ENCODE assay signal across 9 mouse cellular contexts in the genomic region with DNA sequence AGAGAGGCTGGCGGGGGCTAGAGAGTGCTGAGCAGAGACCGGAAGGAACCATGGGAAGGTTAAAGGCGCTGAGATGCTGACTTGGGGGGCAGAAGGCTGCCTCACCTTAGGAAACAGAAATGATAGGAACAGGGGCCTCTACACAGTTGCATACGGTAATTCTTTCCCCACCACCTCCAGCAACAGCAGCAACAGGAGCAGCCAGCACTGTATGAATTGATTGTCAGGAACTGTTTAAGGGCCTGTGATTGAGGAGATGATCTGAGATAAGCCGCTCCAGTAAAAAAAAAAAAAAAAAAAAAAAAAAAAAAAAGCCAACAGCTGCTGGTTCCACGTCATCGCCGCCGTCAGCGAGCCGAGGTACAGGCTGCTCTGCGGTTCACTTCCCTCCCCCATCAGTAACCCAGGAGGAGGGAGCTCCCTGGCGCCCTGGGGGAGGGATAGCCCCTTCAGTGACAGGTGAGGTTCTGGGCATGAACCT.
DNase-seq lines count a peak whose midpoint lies in the region; ATAC-seq and TF ChIP-seq lines count a peak whose summit lies in the region.
"Had no signal": no experiment of that assay in that cellular context is flagged by ENCODE, and none has a peak within 500 bp of the region (broad histone marks: within the 10 kb centered on the region; RNA-seq: fewer than 3 reads in every experiment).

No protein-coding gene starts in this region.

- H3K4me1 ChIP-seq in heart, embryonic 10.5 days, result peaks cover 27% of the 10 kb centered on the region

- peak overlapping the region; percentile 54 for H3K4me3 ChIP-seq in heart, embryonic 10.5 days
- H3K4me3 ChIP-seq in left cerebral cortex, adult 2 months, result peak overlapping the region; percentile 39

- no peaks in the 10 kb centered on the region for H3K9me3 ChIP-seq in heart, embryonic 10.5 days

- no peak for DNase-seq in heart, embryonic 10.5 days (ENCODE audit: low spot score)
- DNase-seq in heart, adult 18-20 months, result no peak
- DNase-seq in adrenal gland, postnatal 36 days, result peak; percentile 32 to 44
- DNase-seq in left cerebral cortex, adult 2 months (ENCODE audit: extremely low spot score in 1 of 2, low spot score in 2 of 2), result peak; percentile 48 to 60
- peak; percentile 19 to 45 for DNase-seq in lung, postnatal 4 days
- peak; percentile 51 for DNase-seq in right cerebral cortex, postnatal 14 days
- DNase-seq in cerebellum, adult 11-12 months, result no peak

- peak; percentile 77 to 88 for ATAC-seq in hematopoietic stem cell, adult 5-6 weeks (replicated peaks in 1 of 2; ENCODE audit: insufficient read depth in 1 of 2, low FRiP score in 2 of 2, low TSS enrichment in 1 of 2, low read depth in 1 of 2, poor library complexity in 2 of 2, severe bottlenecking in 2 of 2)

- no peaks in the 10 kb centered on the region for H3K36me3 ChIP-seq in heart, embryonic 10.5 days
- H3K36me3 ChIP-seq: G1E had no signal

- intact Hi-C loops in left cerebral cortex, adult 2 months (cut with DNase I), result loop anchor here (5.0 kb wide), 1 partner anchor 76 kb away; no protein-coding TSS in a partner anchor

- H3K27me3 ChIP-seq in heart, embryonic 10.5 days (ENCODE audit: insufficient read depth, poor library complexity, severe bottlenecking), result peaks cover 83% of the 10 kb centered on the region

- under 1% methylated on average over 13 of the region's 13 CpGs for WGBS in heart, embryonic 10.5 days

- peak overlapping the region; percentile 59 for H3K27ac ChIP-seq in heart, embryonic 10.5 days
- no peak overlapping the region for H3K27ac ChIP-seq in left cerebral cortex, adult 2 months

- no peak for TF ChIP-seq CTCF in left cerebral cortex, adult 2 months (IDR thresholded peaks at IDR 0.05)

Comparison
In these comparisons a context has a peak if more than half of its experiments do, and no peak if none do; other contexts are left out.
1. DNase-seq: peak in adrenal gland, postnatal 36 days (2 of 2), left cerebral cortex, adult 2 months (2 of 2), lung, postnatal 4 days (2 of 2) and right cerebral cortex, postnatal 14 days (single experiment); none in heart, embryonic 10.5 days (single experiment), heart, adult 18-20 months (0 of 2) and cerebellum, adult 11-12 months (single experiment).